8 mouse cellular contexts compared by ENCODE assay signal in genomic region chr17:27422726-27423381, GRCm38 (mm10).
DNase-seq lines count a peak whose midpoint lies in the region; ATAC-seq and TF ChIP-seq lines count a peak whose summit lies in the region.
"Had no signal": no experiment of that assay in that cellular context is flagged by ENCODE, and none has a peak within 500 bp of the region (broad histone marks: within the 10 kb centered on the region; RNA-seq: fewer than 3 reads in every experiment).

No protein-coding gene starts in this region.

- no peak overlapping the region; the same call in 1 of the 2 replicates for H3K4me2 ChIP-seq in embryonic facial prominence, embryonic 11.5 days (ENCODE audit: low read depth, low read length)
- H3K4me2 ChIP-seq in heart, embryonic 16.5 days (ENCODE audit: low read depth, low read length) = no peak overlapping the region
- H3K4me2 ChIP-seq in midbrain, embryonic 16.5 days (ENCODE audit: low read length) = no peak overlapping the region
- H3K4me2 ChIP-seq: liver, embryonic 15.5 days had no signal

- WGBS in cerebellum, adult 2 months = 2% methylated on average over 10 of the region's 10 CpGs
- 11% methylated on average over 10 of the region's 10 CpGs for WGBS in embryonic facial prominence, embryonic 11.5 days
- WGBS in heart, embryonic 16.5 days = 26% methylated on average over 10 of the region's 10 CpGs
- WGBS in midbrain, embryonic 16.5 days = 12% methylated on average over 10 of the region's 10 CpGs

- TF ChIP-seq CTCF in cerebellum, adult 2 months (IDR thresholded peaks at IDR 0.05; ENCODE audit: borderline replicate concordance, insufficient read depth, low read depth, low read length) = no peak

- H3K27me3 ChIP-seq in cerebellum, adult 2 months (ENCODE audit: control insufficient read depth, insufficient read depth, low read length) = no peaks in the 10 kb centered on the region
- no peaks in the 10 kb centered on the region for H3K27me3 ChIP-seq in embryonic facial prominence, embryonic 11.5 days (ENCODE audit: control insufficient read depth, insufficient read depth, low read length)
- H3K27me3 ChIP-seq in heart, embryonic 16.5 days (ENCODE audit: control insufficient read depth, insufficient read depth, low read length) = no peaks in the 10 kb centered on the region
- H3K27me3 ChIP-seq in midbrain, embryonic 16.5 days (ENCODE audit: control insufficient read depth, insufficient read depth, low read depth, low read length) = no peaks in the 10 kb centered on the region
- H3K27me3 ChIP-seq: liver, embryonic 15.5 days had no signal

- no peaks in the 10 kb centered on the region for H3K9me3 ChIP-seq in embryonic facial prominence, embryonic 11.5 days (replicated peaks; ENCODE audit: control insufficient read depth, low read length)
- peaks cover 3% of the 10 kb centered on the region for H3K9me3 ChIP-seq in heart, embryonic 16.5 days (replicated peaks; ENCODE audit: control insufficient read depth, low read length)
- no peaks in the 10 kb centered on the region for H3K9me3 ChIP-seq in midbrain, embryonic 16.5 days (replicated peaks; ENCODE audit: control insufficient read depth, low read length, poor library complexity, severe bottlenecking)
- H3K9me3 ChIP-seq: liver, embryonic 15.5 days had no signal

- H3K36me3 ChIP-seq in embryonic facial prominence, embryonic 11.5 days (replicated peaks; ENCODE audit: control insufficient read depth, insufficient read depth, low read depth, low read length) = no peaks in the 10 kb centered on the region
- H3K36me3 ChIP-seq in heart, embryonic 16.5 days (ENCODE audit: control insufficient read depth, insufficient read depth) = no peaks in the 10 kb centered on the region
- no peaks in the 10 kb centered on the region for H3K36me3 ChIP-seq in midbrain, embryonic 16.5 days (ENCODE audit: control insufficient read depth, insufficient read depth, low read length)
- H3K36me3 ChIP-seq: liver, embryonic 15.5 days had no signal

- H3K4me1 ChIP-seq in cerebellum, adult 2 months (ENCODE audit: control insufficient read depth, insufficient read depth, low read length) = peaks cover 61% of the 10 kb centered on the region
- peaks cover 7% of the 10 kb centered on the region for H3K4me1 ChIP-seq in embryonic facial prominence, embryonic 11.5 days (ENCODE audit: control insufficient read depth, insufficient read depth, low read length)
- peaks cover 13% of the 10 kb centered on the region for H3K4me1 ChIP-seq in heart, embryonic 16.5 days (ENCODE audit: control insufficient read depth, insufficient read depth, low read length)
- peaks cover 19% of the 10 kb centered on the region for H3K4me1 ChIP-seq in midbrain, embryonic 16.5 days (ENCODE audit: control insufficient read depth, insufficient read depth, low read length)
- H3K4me1 ChIP-seq: liver, embryonic 15.5 days had no signal

- ATAC-seq in embryonic facial prominence, embryonic 11.5 days (replicated peaks; ENCODE audit: insufficient number of reproducible peaks, low FRiP score, low TSS enrichment, low read depth) = 0 out of 2 replicates have a peak, but pooled peaks have one; percentile 63
- ATAC-seq in heart, embryonic 16.5 days (replicated peaks; ENCODE audit: extremely low read depth, insufficient read depth, low FRiP score) = peak; percentile 78
- peak; percentile 76 for ATAC-seq in midbrain, embryonic 16.5 days
- ATAC-seq in CD4-positive, CD25-positive, alpha-beta regulatory T cell, adult 4 months = no peak

- TF ChIP-seq POLR2A in cerebellum, adult 2 months (IDR thresholded peaks at IDR 0.05; ENCODE audit: borderline replicate concordance, insufficient read depth, low read length) = no peak

- DNase-seq in cerebellum, adult 2 months = peak; percentile 85 to 90
- peak; percentile 45 for DNase-seq in embryonic facial prominence, embryonic 11.5 days (ENCODE audit: low spot score)
- peak; percentile 26 for DNase-seq in left cerebral cortex, adult 11 months (ENCODE audit: low spot score)
- DNase-seq in thymus, postnatal 14 days = no peak

- H3K9ac ChIP-seq in embryonic facial prominence, embryonic 11.5 days (replicated peaks; ENCODE audit: low read length) = no peak overlapping the region; the same call in 1 of the 2 replicates
- H3K9ac ChIP-seq in heart, embryonic 16.5 days (ENCODE audit: low read length) = no peak overlapping the region; the same call in 1 of the 2 replicates
- peak overlapping the region; percentile 4; the same call in 1 of the 2 replicates for H3K9ac ChIP-seq in midbrain, embryonic 16.5 days (ENCODE audit: low read depth, low read length)
- H3K9ac ChIP-seq: liver, embryonic 15.5 days had no signal

- H3K4me3 ChIP-seq in cerebellum, adult 2 months (replicated peaks; ENCODE audit: insufficient read depth, low read depth, low read length) = no peak overlapping the region
- no peak overlapping the region for H3K4me3 ChIP-seq in embryonic facial prominence, embryonic 11.5 days (ENCODE audit: low read depth, low read length)
- H3K4me3 ChIP-seq in heart, embryonic 16.5 days (ENCODE audit: low read length) = no peak overlapping the region
- H3K4me3 ChIP-seq in midbrain, embryonic 16.5 days (ENCODE audit: low read depth, low read length) = no peak overlapping the region
- H3K4me3 ChIP-seq: liver, embryonic 15.5 days had no signal

- peak overlapping the region; percentile 52 for H3K27ac ChIP-seq in cerebellum, adult 2 months (ENCODE audit: insufficient read depth, low read length)
- peak overlapping the region; percentile 78 for H3K27ac ChIP-seq in embryonic facial prominence, embryonic 11.5 days (replicated peaks; ENCODE audit: low read depth, low read length)
- H3K27ac ChIP-seq in heart, embryonic 16.5 days (ENCODE audit: low read length) = peak overlapping the region; percentile 30; the same call in 1 of the 2 replicates
- H3K27ac ChIP-seq in midbrain, embryonic 16.5 days (ENCODE audit: low read length) = peak overlapping the region; percentile 72
- H3K27ac ChIP-seq: liver, embryonic 15.5 days had no signal
